Mouse (Mus musculus) neural tube, embryonic 15.5 days (tissue): ENCODE data around the gene Patl1. TPM values are rescaled to one million over a fixed set of nuclear protein-coding genes. Genes with fewer than 3 reads are reported as not detected.
"Not testable (repeated sequence)": the region's sequence is repeated elsewhere in the genome, so short reads cannot be mapped to it uniquely, and the experiment has no call there.

ENCODE experiments used
- ATAC-seq: fragments of 200-750 bp; cut with Nextera tagmentation; 2 replicates; pipeline ENCODE4 v1.8.0; 2017; ENCODE audit warnings: mild to moderate bottlenecking, moderate TSS enrichment, moderate library complexity; ENCODE audit not compliant: low FRiP score
- H3K27ac ChIP-seq: fragments of 300-500 bp; sonication (generic); replicated peaks from 2 replicates; pipeline ENCODE4 v1.5.1; 2015; ENCODE audit warnings: mild to moderate bottlenecking, inconsistent platforms
- H3K27me3 ChIP-seq: fragments of 300-500 bp; sonication (generic); replicated peaks from 2 replicates; pipeline ENCODE4 v1.6.1; 2015; ENCODE audit warnings: inconsistent platforms
- H3K36me3 ChIP-seq: fragments of 300-500 bp; sonication (generic); 2 replicates; pipeline ENCODE4 v1.6.1; 2015; ENCODE audit warnings: inconsistent platforms
- H3K4me1 ChIP-seq: fragments of 300-500 bp; sonication (generic); 2 replicates; pipeline ENCODE4 v1.6.1; 2015; ENCODE audit warnings: inconsistent platforms
- H3K4me2 ChIP-seq: fragments of 300-500 bp; sonication (generic); 2 replicates; pipeline ENCODE4 v1.6.1; 2015; ENCODE audit warnings: inconsistent platforms, mild to moderate bottlenecking, moderate library complexity
- H3K4me3 ChIP-seq: fragments of 300-500 bp; sonication (generic); replicated peaks from 2 replicates; pipeline ENCODE4 v1.5.1; 2015; ENCODE audit warnings: mild to moderate bottlenecking, inconsistent platforms
- H3K9ac ChIP-seq: fragments of 300-500 bp; sonication (generic); replicated peaks from 2 replicates; pipeline ENCODE4 v1.6.1; 2015; ENCODE audit warnings: mild to moderate bottlenecking, inconsistent platforms
- H3K9me3 ChIP-seq: fragments of 300-500 bp; sonication (generic); replicated peaks from 2 replicates; pipeline ENCODE4 v1.6.1; 2016; ENCODE audit warnings: inconsistent platforms
- WGBS: fragments of 180-500 bp; shearing (Covaris S2); methylation state at CpG from one replicate; pipeline ENCODE4 v1.1.7; 2015; ENCODE audit warnings: mixed read lengths; 5-methylcytosine and 5-hydroxymethylcytosine counted together
- polyA plus RNA-seq: library from polyadenylated mRNA; unstranded; fragments of >200 nt; fragmentation: Nextera tagmentation; extraction: Ambion mirVana; gene quantifications from 2 replicates; pipeline ENCODE4 v1.2.1, GENCODE M21; 2015

Gene Patl1
- polyA plus RNA-seq = 13.3 and 15.2 TPM in 2 replicates

GRCm38 (mm10) chr19:11912037-11912532 is at the start of gene Patl1:
Gene Patl1, plus strand, starts transcription at chr19:11912399.
- peak; percentile 97 for ATAC-seq
- peak within 1 kb of the TSS; percentile 92 for H3K4me3 ChIP-seq
- no peaks in the 10 kb centered on the region for H3K9me3 ChIP-seq
- peak within 1 kb of the TSS; percentile 88 for H3K9ac ChIP-seq
- 0 out of 2 replicates have a peak, but pooled peaks cover 6% of the 10 kb centered on the region for H3K36me3 ChIP-seq
- peak within 1 kb of the TSS; percentile 92 for H3K27ac ChIP-seq
- no peaks in the 10 kb centered on the region for H3K27me3 ChIP-seq
- under 1% methylated on average over 46 of the region's 53 CpGs for WGBS
- H3K4me1 ChIP-seq = peaks cover 28% of the 10 kb centered on the region
- H3K4me2 ChIP-seq = peak within 1 kb of the TSS; percentile 77

- no peaks in the 10 kb centered on the region for H3K36me3 ChIP-seq
- WGBS = 82% methylated on average over 2 of the region's 2 CpGs
- no peaks in the 10 kb centered on the region for H3K27me3 ChIP-seq
- no peaks in the 10 kb centered on the region for H3K4me1 ChIP-seq
- no peak overlapping the region for H3K4me3 ChIP-seq
- no peak for ATAC-seq
- H3K9ac ChIP-seq = no peak overlapping the region
- no peak overlapping the region for H3K27ac ChIP-seq
- H3K9me3 ChIP-seq = no peaks in the 10 kb centered on the region
- H3K4me2 ChIP-seq = no peak overlapping the region
Measured at GRCm38 (mm10) chr19:11867837-11868236, 44.4 kb upstream of the Patl1 start.

- ATAC-seq = no peak
- H3K4me1 ChIP-seq = no peaks in the 10 kb centered on the region
- H3K9ac ChIP-seq = no peak within 1 kb of the TSS
- 55% methylated on average over 1 of the region's 1 CpGs for WGBS
- H3K27ac ChIP-seq = no peak within 1 kb of the TSS
- no peaks in the 10 kb centered on the region for H3K9me3 ChIP-seq
- no peak within 1 kb of the TSS for H3K4me2 ChIP-seq
- no peak within 1 kb of the TSS for H3K4me3 ChIP-seq
- H3K36me3 ChIP-seq = no peaks in the 10 kb centered on the region
- no peaks in the 10 kb centered on the region for H3K27me3 ChIP-seq
Measured at GRCm38 (mm10) chr19:11875006-11875405, 37.2 kb upstream of the Patl1 start, which contains the start of gene Olfr1419. Gene Olfr1419, minus strand, starts transcription at chr19:11875106.

- 68% methylated on average over 22 of the region's 22 CpGs for WGBS
- not testable (repeated sequence) for H3K4me2 ChIP-seq, H3K4me3 ChIP-seq, H3K36me3 ChIP-seq, ATAC-seq, H3K27me3 ChIP-seq, H3K27ac ChIP-seq, H3K4me1 ChIP-seq, H3K9ac ChIP-seq, H3K9me3 ChIP-seq
Measured at GRCm38 (mm10) chr19:11878404-11878803, 33.8 kb upstream of the Patl1 start.

GRCm38 (mm10) chr19:11886265-11886664 is 25.9 kb upstream of the Patl1 start, which contains the start of gene Olfr1420:
Gene Olfr1420, plus strand, starts transcription at chr19:11886565.
- 42% methylated on average over 1 of the region's 1 CpGs for WGBS

GRCm38 (mm10) chr19:11911021-11911420 is 1.2 kb upstream of the Patl1 start:
- peak overlapping the region; percentile 88; the same call in 1 of the 2 replicates for H3K9ac ChIP-seq

More at GRCm38 (mm10) chr19:11886265-11886664, 25.9 kb upstream of the Patl1 start, which contains the start of gene Olfr1420:
- no peaks in the 10 kb centered on the region for H3K36me3 ChIP-seq
- no peak within 1 kb of the TSS for H3K4me2 ChIP-seq
- no peaks in the 10 kb centered on the region for H3K9me3 ChIP-seq
- H3K4me1 ChIP-seq = no peaks in the 10 kb centered on the region
- no peak within 1 kb of the TSS for H3K9ac ChIP-seq
- ATAC-seq = no peak
- no peak within 1 kb of the TSS for H3K27ac ChIP-seq
- H3K4me3 ChIP-seq = no peak within 1 kb of the TSS
- no peaks in the 10 kb centered on the region for H3K27me3 ChIP-seq

GRCm38 (mm10) chr19:11911603-11912002 is 596 bp upstream of the Patl1 start:
- ATAC-seq = peak; percentile 48
- H3K9ac ChIP-seq = peak overlapping the region; percentile 88
- 0 out of 2 replicates have a peak, but pooled peaks cover 6% of the 10 kb centered on the region for H3K36me3 ChIP-seq
- peaks cover 28% of the 10 kb centered on the region for H3K4me1 ChIP-seq
- peak overlapping the region; percentile 92 for H3K27ac ChIP-seq
- no peaks in the 10 kb centered on the region for H3K9me3 ChIP-seq
- 1% methylated on average over 17 of the region's 17 CpGs for WGBS
- no peaks in the 10 kb centered on the region for H3K27me3 ChIP-seq
- peak overlapping the region; percentile 77 for H3K4me2 ChIP-seq
- H3K4me3 ChIP-seq = peak overlapping the region; percentile 92

More at GRCm38 (mm10) chr19:11911021-11911420, 1.2 kb upstream of the Patl1 start:
- Histone ChIP-seq H3K4me2 (peak overlapping the region; percentile 77), H3K27ac (peak overlapping the region; percentile 92; the same call in 1 of the 2 replicates), H3K4me1 (peaks cover 26% of the 10 kb centered on the region), H3K27me3 (no peaks in the 10 kb centered on the region), H3K9me3 (no peaks in the 10 kb centered on the region), H3K4me3 (peak overlapping the region; percentile 92), H3K36me3 (0 out of 2 replicates have a peak, but pooled peaks cover 6% of the 10 kb centered on the region)
- WGBS = 96% methylated on average over 5 of the region's 5 CpGs
- ATAC-seq = no peak

GRCm38 (mm10) chr19:11912533-11913121 is 428 bp downstream of the Patl1 start:
- Histone ChIP-seq H3K4me2 (peak overlapping the region; percentile 77), H3K9ac (peak overlapping the region; percentile 88), H3K27me3 (no peaks in the 10 kb centered on the region), H3K9me3 (no peaks in the 10 kb centered on the region), H3K4me1 (peaks cover 28% of the 10 kb centered on the region), H3K36me3 (0 out of 2 replicates have a peak, but pooled peaks cover 6% of the 10 kb centered on the region), H3K27ac (peak overlapping the region; percentile 92), H3K4me3 (peak overlapping the region; percentile 92)
- ATAC-seq = peak; percentile 63
- under 1% methylated on average over 42 of the region's 54 CpGs for WGBS

- ATAC-seq = no peak
- H3K4me2 ChIP-seq = no peak overlapping the region
- 32% methylated on average over 2 of the region's 2 CpGs for WGBS
Measured at GRCm38 (mm10) chr19:11915804-11916203, 3.6 kb downstream of the Patl1 start.

GRCm38 (mm10) chr19:11922068-11922467 is 9.9 kb downstream of the Patl1 start:
- Histone ChIP-seq H3K4me3 (no peak overlapping the region), H3K9ac (no peak overlapping the region), H3K27ac (no peak overlapping the region), H3K27me3 (no peaks in the 10 kb centered on the region), H3K4me1 (no peaks in the 10 kb centered on the region), H3K4me2 (no peak overlapping the region), H3K36me3 (peaks cover 60% of the 10 kb centered on the region), H3K9me3 (no peaks in the 10 kb centered on the region)
- WGBS = 95% methylated on average over 1 of the region's 1 CpGs
- no peak for ATAC-seq

More at GRCm38 (mm10) chr19:11915804-11916203, 3.6 kb downstream of the Patl1 start:
- H3K4me1 ChIP-seq = peaks cover 25% of the 10 kb centered on the region
- H3K27ac ChIP-seq = no peak overlapping the region
- no peaks in the 10 kb centered on the region for H3K27me3 ChIP-seq
- H3K9me3 ChIP-seq = no peaks in the 10 kb centered on the region
- no peak overlapping the region for H3K9ac ChIP-seq
- no peak overlapping the region for H3K4me3 ChIP-seq
- peaks cover 20% of the 10 kb centered on the region for H3K36me3 ChIP-seq

- not testable (repeated sequence) for H3K9me3 ChIP-seq, ATAC-seq, H3K27ac ChIP-seq, H3K9ac ChIP-seq, H3K4me1 ChIP-seq, H3K27me3 ChIP-seq, H3K4me2 ChIP-seq, H3K4me3 ChIP-seq
- 98% methylated on average over 2 of the region's 2 CpGs for WGBS
- H3K36me3 ChIP-seq = peaks cover 65% of the 10 kb centered on the region
Measured at GRCm38 (mm10) chr19:11922515-11922914, 10.3 kb downstream of the Patl1 start.

- H3K27me3 ChIP-seq = no peaks in the 10 kb centered on the region
- H3K4me1 ChIP-seq = no peaks in the 10 kb centered on the region
- WGBS = 95% methylated on average over 2 of the region's 2 CpGs
- H3K9ac ChIP-seq = no peak overlapping the region
- ATAC-seq = no peak
- H3K4me3 ChIP-seq = no peak overlapping the region
- H3K27ac ChIP-seq = no peak overlapping the region
- no peak overlapping the region for H3K4me2 ChIP-seq
- H3K36me3 ChIP-seq = peaks cover 77% of the 10 kb centered on the region
- H3K9me3 ChIP-seq = no peaks in the 10 kb centered on the region
Measured at GRCm38 (mm10) chr19:11926380-11926779, 14.2 kb downstream of the Patl1 start.
